ENCODE assay signal across 8 mouse cellular contexts in the genomic region with DNA sequence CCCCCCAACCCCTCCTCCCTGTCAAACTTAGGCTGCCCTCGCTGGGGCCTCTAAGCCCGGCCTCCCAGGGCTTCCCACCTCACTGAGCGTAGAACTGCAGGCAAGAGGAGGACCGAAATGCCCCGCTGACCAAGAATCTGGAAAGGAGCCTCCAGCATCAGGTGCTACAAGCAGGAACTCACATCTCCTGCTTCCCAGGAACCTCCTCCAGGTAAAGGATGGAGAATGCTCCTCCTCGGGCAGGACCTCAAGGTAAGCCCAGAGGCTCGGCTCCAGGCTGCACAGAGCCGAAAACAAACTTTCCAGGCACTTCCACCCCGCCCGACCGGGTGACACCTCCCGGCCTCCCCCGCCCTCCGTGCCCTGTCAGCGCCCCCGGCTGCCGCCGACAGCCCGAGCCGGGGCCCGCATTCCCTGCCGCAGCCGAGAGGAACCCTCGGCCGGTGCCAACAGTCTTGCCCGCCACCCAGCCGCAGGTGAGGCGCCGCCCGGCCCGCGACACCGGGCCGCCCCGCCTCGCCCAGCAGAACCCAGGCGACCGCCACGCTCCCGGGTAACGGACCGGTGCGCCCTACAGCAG. TPM values are rescaled to one million over a fixed set of nuclear protein-coding genes. Genes with fewer than 3 reads are reported as not detected.
DNase-seq lines count a peak whose midpoint lies in the region; ATAC-seq and TF ChIP-seq lines count a peak whose summit lies in the region.

No protein-coding gene starts in this region.

- no peak; the same call in 1 of the 2 replicates for ATAC-seq in G1E (ENCODE audit: extremely low read depth, insufficient number of reproducible peaks, low FRiP score, poor library complexity, severe bottlenecking)
- ATAC-seq in embryonic facial prominence, embryonic 11.5 days (replicated peaks; ENCODE audit: insufficient number of reproducible peaks, low FRiP score, low TSS enrichment, low read depth) = peak; percentile 34; the same call in 1 of the 2 replicates
- ATAC-seq in hindbrain, embryonic 15.5 days (ENCODE audit: low FRiP score, low read depth) = peak; percentile 38
- ATAC-seq in neural tube, embryonic 15.5 days (ENCODE audit: low FRiP score) = peak; percentile 43
- no peak for ATAC-seq in monocyte, adult 5-6 weeks (replicated peaks; ENCODE audit: insufficient number of reproducible peaks, low FRiP score, low TSS enrichment, poor library complexity, severe bottlenecking)

- TF ChIP-seq POLR2A in liver, adult 2 months (IDR thresholded peaks at IDR 0.05; ENCODE audit: extremely low read depth, insufficient read depth, low read length) = no peak

- H3K4me1 ChIP-seq in G1E (ENCODE audit: insufficient read depth, low read depth, low read length) = peaks cover 49% of the 10 kb centered on the region
- H3K4me1 ChIP-seq in embryonic facial prominence, embryonic 11.5 days (ENCODE audit: control insufficient read depth, insufficient read depth, low read length) = no peaks in the 10 kb centered on the region
- peaks cover 42% of the 10 kb centered on the region for H3K4me1 ChIP-seq in hindbrain, embryonic 15.5 days (replicated peaks)
- H3K4me1 ChIP-seq in liver, adult 2 months (ENCODE audit: control insufficient read depth, insufficient read depth, low read length) = peaks cover 16% of the 10 kb centered on the region
- peaks cover 36% of the 10 kb centered on the region for H3K4me1 ChIP-seq in neural tube, embryonic 15.5 days

- H3K27ac ChIP-seq in embryonic facial prominence, embryonic 11.5 days (replicated peaks; ENCODE audit: low read depth, low read length) = peak overlapping the region; percentile 65; the same call in 1 of the 2 replicates
- H3K27ac ChIP-seq in hindbrain, embryonic 15.5 days (replicated peaks) = peak overlapping the region; percentile 88
- H3K27ac ChIP-seq in liver, adult 2 months (replicated peaks; ENCODE audit: insufficient read depth, low read depth, low read length) = peak overlapping the region; percentile 82
- peak overlapping the region; percentile 91 for H3K27ac ChIP-seq in neural tube, embryonic 15.5 days (replicated peaks)

- peak overlapping the region; percentile 95 for H3K4me3 ChIP-seq in G1E (ENCODE audit: low read depth, low read length)
- H3K4me3 ChIP-seq in embryonic facial prominence, embryonic 11.5 days (ENCODE audit: low read depth, low read length) = peak overlapping the region; percentile 97
- H3K4me3 ChIP-seq in hindbrain, embryonic 15.5 days = peak overlapping the region; percentile 90
- H3K4me3 ChIP-seq in liver, adult 2 months (ENCODE audit: insufficient read depth, low read depth, low read length) = peak overlapping the region; percentile 93
- peak overlapping the region; percentile 95 for H3K4me3 ChIP-seq in neural tube, embryonic 15.5 days (replicated peaks)

- WGBS in embryonic facial prominence, embryonic 11.5 days = under 1% methylated on average over 31 of the region's 43 CpGs
- 0% methylated on average over 32 of the region's 43 CpGs for WGBS in hindbrain, embryonic 15.5 days
- under 1% methylated on average over 41 of the region's 43 CpGs for WGBS in liver, adult 2 months
- 0% methylated on average over 41 of the region's 43 CpGs for WGBS in neural tube, embryonic 15.5 days

- H3K36me3 ChIP-seq in G1E (replicated peaks) = peaks cover 29% of the 10 kb centered on the region
- H3K36me3 ChIP-seq in embryonic facial prominence, embryonic 11.5 days (replicated peaks; ENCODE audit: control insufficient read depth, insufficient read depth, low read depth, low read length) = no peaks in the 10 kb centered on the region
- H3K36me3 ChIP-seq in hindbrain, embryonic 15.5 days = no peaks in the 10 kb centered on the region
- no peaks in the 10 kb centered on the region for H3K36me3 ChIP-seq in liver, adult 2 months (ENCODE audit: control insufficient read depth, insufficient read depth, low read length)
- H3K36me3 ChIP-seq in neural tube, embryonic 15.5 days = no peaks in the 10 kb centered on the region

- peaks cover 34% of the 10 kb centered on the region; the same call in 1 of the 2 replicates for H3K79me2 ChIP-seq in liver, adult 2 months (ENCODE audit: control insufficient read depth, insufficient read depth, low read length)

- no peak for TF ChIP-seq CTCF in G1E (IDR thresholded peaks at IDR 0.05; ENCODE audit: low read depth, low read length)
- TF ChIP-seq CTCF in liver, adult 2 months (IDR thresholded peaks at IDR 0.05; ENCODE audit: low read depth, low read length) = no peak

- H3K9me3 ChIP-seq in G1E (replicated peaks) = no peaks in the 10 kb centered on the region
- H3K9me3 ChIP-seq in embryonic facial prominence, embryonic 11.5 days (replicated peaks; ENCODE audit: control insufficient read depth, low read length) = no peaks in the 10 kb centered on the region
- H3K9me3 ChIP-seq in hindbrain, embryonic 15.5 days = no peaks in the 10 kb centered on the region
- no peaks in the 10 kb centered on the region for H3K9me3 ChIP-seq in neural tube, embryonic 15.5 days (replicated peaks)

- H3K9ac ChIP-seq in embryonic facial prominence, embryonic 11.5 days (replicated peaks; ENCODE audit: low read length) = peak overlapping the region; percentile 93
- peak overlapping the region; percentile 91 for H3K9ac ChIP-seq in hindbrain, embryonic 15.5 days
- H3K9ac ChIP-seq in liver, adult 2 months (ENCODE audit: low read depth, low read length) = peak overlapping the region; percentile 97
- H3K9ac ChIP-seq in neural tube, embryonic 15.5 days (replicated peaks) = peak overlapping the region; percentile 91

- peak; percentile 64 for DNase-seq in cerebellum, adult 9-11 months
- DNase-seq in cerebellum, postnatal 36 days = no peak
- peak; percentile 41 for DNase-seq in G1E (ENCODE audit: low spot score)
- DNase-seq in embryonic facial prominence, embryonic 11.5 days (ENCODE audit: low spot score) = peak; percentile 26
- peak; percentile 28 for DNase-seq in liver, adult 2 months (ENCODE audit: extremely low read depth, low read depth, low spot score)

- H3K27me3 ChIP-seq in G1E (ENCODE audit: insufficient read depth, low read length) = no peaks in the 10 kb centered on the region
- H3K27me3 ChIP-seq in embryonic facial prominence, embryonic 11.5 days (ENCODE audit: control insufficient read depth, insufficient read depth, low read length) = no peaks in the 10 kb centered on the region
- H3K27me3 ChIP-seq in hindbrain, embryonic 15.5 days = no peaks in the 10 kb centered on the region
- H3K27me3 ChIP-seq in liver, adult 2 months (ENCODE audit: control insufficient read depth, insufficient read depth, low read length) = no peaks in the 10 kb centered on the region
- no peaks in the 10 kb centered on the region for H3K27me3 ChIP-seq in neural tube, embryonic 15.5 days (replicated peaks)

- H3K4me2 ChIP-seq in embryonic facial prominence, embryonic 11.5 days (ENCODE audit: low read depth, low read length) = peak overlapping the region; percentile 81
- peak overlapping the region; percentile 94 for H3K4me2 ChIP-seq in hindbrain, embryonic 15.5 days
- H3K4me2 ChIP-seq in neural tube, embryonic 15.5 days = peak overlapping the region; percentile 70

RNA-seq across cellular contexts. Expression of gene Pdpk1, which starts 9.8 kb away (rescaled TPM):
- total RNA-seq in G1E (2014; fragmentation: Nextera tagmentation) (58.6 and 58.8 TPM in 2 replicates), G1E (2017) (48.3 and 63.3 TPM in 2 replicates)
- 27.0 and 47.8 TPM in 2 replicates for polyA plus RNA-seq in G1E (2012)
- 33.4 and 34.6 TPM in 2 replicates for polyA plus RNA-seq in embryonic facial prominence, embryonic 11.5 days (2014; fragmentation: Nextera tagmentation; extraction: Ambion mirVana)
- 63.8 and 64.4 TPM in 2 replicates for polyA plus RNA-seq in hindbrain, embryonic 15.5 days (2015; fragmentation: Nextera tagmentation; extraction: Ambion mirVana)
- 19.7 and 23.6 TPM in 2 replicates for total RNA-seq in liver, adult 2 months (2014; rRNA removed)
- 8.6 and 10.2 TPM in 2 replicates for polyA plus RNA-seq in liver, adult 2 months (2012; rRNA removed)
- polyA plus RNA-seq in neural tube, embryonic 15.5 days (2015; fragmentation: Nextera tagmentation; extraction: Ambion mirVana) = 63.9 and 68.9 TPM in 2 replicates
- total RNA-seq in monocyte, adult 5-6 weeks (2017) = 37.3 to 63.3 TPM (median 46.8 TPM) in 3 replicates

RNA-seq across cellular contexts. Expression of gene Amdhd2, which starts 22.6 kb away (rescaled TPM):
- total RNA-seq in G1E (2014; fragmentation: Nextera tagmentation) (7.2 and 18.7 TPM in 2 replicates), G1E (2017) (60.2 and 66.4 TPM in 2 replicates)
- 44.1 and 45.3 TPM in 2 replicates for polyA plus RNA-seq in G1E (2012)
- polyA plus RNA-seq in embryonic facial prominence, embryonic 11.5 days (2014; fragmentation: Nextera tagmentation; extraction: Ambion mirVana) = 30.6 and 37.5 TPM in 2 replicates
- polyA plus RNA-seq in hindbrain, embryonic 15.5 days (2015; fragmentation: Nextera tagmentation; extraction: Ambion mirVana) = 33.6 and 38.8 TPM in 2 replicates
- 19.3 and 23.8 TPM in 2 replicates for total RNA-seq in liver, adult 2 months (2014; rRNA removed)
- 26.7 and 35.4 TPM in 2 replicates for polyA plus RNA-seq in liver, adult 2 months (2012; rRNA removed)
- polyA plus RNA-seq in neural tube, embryonic 15.5 days (2015; fragmentation: Nextera tagmentation; extraction: Ambion mirVana) = 35.7 and 37.8 TPM in 2 replicates
- 6.5 to 24.6 TPM (median 24.4 TPM) in 3 replicates for total RNA-seq in monocyte, adult 5-6 weeks (2017)

RNA-seq across cellular contexts. Expression of gene Atp6v0c, which starts 28.6 kb away (rescaled TPM):
- total RNA-seq in G1E (2014; fragmentation: Nextera tagmentation) (126 and 189 TPM in 2 replicates), G1E (2017) (61.1 and 65.5 TPM in 2 replicates)
- polyA plus RNA-seq in G1E (2012) = 209 and 285 TPM in 2 replicates
- 384 and 433 TPM in 2 replicates for polyA plus RNA-seq in embryonic facial prominence, embryonic 11.5 days (2014; fragmentation: Nextera tagmentation; extraction: Ambion mirVana)
- polyA plus RNA-seq in hindbrain, embryonic 15.5 days (2015; fragmentation: Nextera tagmentation; extraction: Ambion mirVana) = 1,386 and 1,520 TPM in 2 replicates
- 40.0 and 68.4 TPM in 2 replicates for total RNA-seq in liver, adult 2 months (2014; rRNA removed)
- 625 and 644 TPM in 2 replicates for polyA plus RNA-seq in liver, adult 2 months (2012; rRNA removed)
- 1,457 and 1,659 TPM in 2 replicates for polyA plus RNA-seq in neural tube, embryonic 15.5 days (2015; fragmentation: Nextera tagmentation; extraction: Ambion mirVana)
- 55.6 to 90.6 TPM (median 83.3 TPM) in 3 replicates for total RNA-seq in monocyte, adult 5-6 weeks (2017)

Comparison
In these comparisons a context has a peak if more than half of its experiments do, and no peak if none do; other contexts are left out.
1. DNase-seq: peak in cerebellum, adult 9-11 months (single experiment), G1E (single experiment), embryonic facial prominence, embryonic 11.5 days (single experiment) and liver, adult 2 months (single experiment); none in cerebellum, postnatal 36 days (0 of 2).
2. ATAC-seq: peak in embryonic facial prominence, embryonic 11.5 days (single experiment), hindbrain, embryonic 15.5 days (single experiment) and neural tube, embryonic 15.5 days (single experiment); none in G1E (single experiment) and monocyte, adult 5-6 weeks (single experiment).
3. Peak in every context shown above with its lines, with median percentiles within 50 percentile points of each other: H3K4me3 ChIP-seq, H3K27ac ChIP-seq, H3K4me2 ChIP-seq and H3K9ac ChIP-seq.